Mouse (Mus musculus): Measurements from ENCODE around the gene Gm20388.

DNA sequence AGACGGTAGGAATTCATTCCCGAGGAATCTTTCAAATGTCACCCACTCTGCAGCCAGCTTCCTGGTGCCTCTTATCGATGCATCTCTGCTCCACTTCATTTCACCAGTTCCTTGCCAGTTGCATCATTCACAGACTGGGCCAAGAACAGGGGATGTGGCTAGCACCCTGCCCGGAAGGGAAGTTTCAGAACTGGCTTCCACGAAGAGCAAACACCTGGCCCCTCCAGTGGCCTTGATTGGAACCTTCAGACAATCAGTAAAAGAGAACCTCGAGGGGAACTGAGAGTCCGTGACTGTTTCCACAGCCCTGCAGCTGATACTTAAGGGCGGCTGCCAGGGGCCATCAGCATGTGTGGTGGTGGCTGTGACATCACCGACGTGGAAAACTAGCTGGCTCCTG is 1937.9 kb downstream of the Gm20388 start:
- TF ChIP-seq HCFC1 (IDR thresholded peaks at IDR 0.05; ENCODE audit: borderline replicate concordance, insufficient read depth, low read length) (no peak), CHD2 (IDR thresholded peaks at IDR 0.05; ENCODE audit: low read depth, low read length) (no peak), MAFK (IDR thresholded peaks at IDR 0.05; ENCODE audit: insufficient read depth, low read depth, low read length) (no peak), ZC3H11A (IDR thresholded peaks at IDR 0.05; ENCODE audit: borderline replicate concordance, low read depth, low read length) (no peak)
